16 mouse cellular contexts compared by ENCODE assay signal in the genomic region with DNA sequence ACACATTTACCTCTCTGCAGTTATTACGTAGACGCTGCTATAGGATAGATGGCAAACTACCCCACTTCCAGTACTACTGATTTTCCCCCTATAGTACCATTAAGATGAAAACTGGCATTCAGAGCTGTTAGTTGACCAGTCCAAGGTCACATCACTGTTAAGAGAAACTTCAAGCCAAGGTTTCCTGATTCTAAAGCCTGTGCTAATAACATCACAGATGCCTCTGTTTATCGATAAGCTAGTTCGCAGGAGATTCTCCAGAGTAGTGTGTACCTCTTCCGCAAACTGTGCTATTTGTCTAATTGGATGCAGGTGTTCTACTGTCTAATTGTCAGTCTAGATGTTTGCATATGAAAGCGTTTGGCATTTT.
A peak's percentile ranks its signal among the peaks of the same experiment; 100 is the strongest.
DNase-seq lines count a peak whose midpoint lies in the region; ATAC-seq and TF ChIP-seq lines count a peak whose summit lies in the region.
"Had no signal": no experiment of that assay in that cellular context is flagged by ENCODE, and none has a peak within 500 bp of the region (broad histone marks: within the 10 kb centered on the region; RNA-seq: fewer than 3 reads in every experiment).

No protein-coding gene starts in this region.

- H3K27me3 ChIP-seq in forebrain, embryonic 16.5 days (replicated peaks; ENCODE audit: control insufficient read depth, insufficient read depth, low read length) = no peaks in the 10 kb centered on the region
- no peaks in the 10 kb centered on the region for H3K27me3 ChIP-seq in hindbrain, postnatal 0 days (ENCODE audit: insufficient read depth, low read length)
- no peaks in the 10 kb centered on the region for H3K27me3 ChIP-seq in neural tube, embryonic 12.5 days (replicated peaks)
- H3K27me3 ChIP-seq: CH12.LX; embryonic facial prominence, embryonic 13.5 days; heart, embryonic 13.5 days; liver, embryonic 12.5 days had no signal

- no peak overlapping the region for H3K4me2 ChIP-seq in forebrain, embryonic 16.5 days (ENCODE audit: low read length)
- H3K4me2 ChIP-seq in hindbrain, postnatal 0 days (ENCODE audit: low read depth, low read length) = peak overlapping the region; percentile 50; the same call in 1 of the 2 replicates
- H3K4me2 ChIP-seq in neural tube, embryonic 12.5 days (replicated peaks) = no peak overlapping the region
- H3K4me2 ChIP-seq: embryonic facial prominence, embryonic 13.5 days; heart, embryonic 13.5 days; liver, embryonic 12.5 days had no signal

- TF ChIP-seq CTCF in layer of hippocampus, adult 2 months (conservative IDR thresholded peaks at IDR 0.05) = no peak
- no peak for TF ChIP-seq CTCF in hindbrain, postnatal 0 days (IDR thresholded peaks at IDR 0.05; ENCODE audit: low read depth)

- H3K9me3 ChIP-seq in forebrain, embryonic 16.5 days (ENCODE audit: control insufficient read depth, low read length) = no peaks in the 10 kb centered on the region
- H3K9me3 ChIP-seq in hindbrain, postnatal 0 days (ENCODE audit: low read length) = no peaks in the 10 kb centered on the region
- H3K9me3 ChIP-seq in neural tube, embryonic 12.5 days = no peaks in the 10 kb centered on the region
- H3K9me3 ChIP-seq: embryonic facial prominence, embryonic 13.5 days; heart, embryonic 13.5 days; limb, embryonic 10.5 days; liver, embryonic 12.5 days had no signal

- WGBS in forebrain, embryonic 16.5 days = 52% methylated on average over 6 of the region's 6 CpGs
- WGBS in hindbrain, postnatal 0 days = 63% methylated on average over 6 of the region's 6 CpGs
- 89% methylated on average over 6 of the region's 6 CpGs for WGBS in neural tube, embryonic 12.5 days

- peaks cover 21% of the 10 kb centered on the region for H3K4me1 ChIP-seq in forebrain, embryonic 16.5 days (replicated peaks; ENCODE audit: control insufficient read depth, insufficient read depth, low read length)
- H3K4me1 ChIP-seq in hindbrain, postnatal 0 days (ENCODE audit: insufficient read depth, low read length) = 0 out of 2 replicates have a peak, but pooled peaks cover 5% of the 10 kb centered on the region
- peaks cover 10% of the 10 kb centered on the region for H3K4me1 ChIP-seq in neural tube, embryonic 12.5 days
- H3K4me1 ChIP-seq: heart, embryonic 13.5 days; liver, embryonic 12.5 days had no signal

- DNase-seq in layer of hippocampus, adult 2 months (ENCODE audit: low spot score in 2 of 2) = no peak
- DNase-seq in layer of hippocampus, postnatal 10 days (ENCODE audit: low spot score in 2 of 2) = no peak
- DNase-seq in hindbrain, postnatal 0 days (ENCODE audit: low spot score) = peak; percentile 21
- no peak for DNase-seq in right cerebral cortex, postnatal 36 days (ENCODE audit: low spot score in 2 of 2)
- DNase-seq in cerebellum, postnatal 36 days = no peak
- no peak for DNase-seq in lung, postnatal 10 days
- DNase-seq: adrenal gland, postnatal 14 days; kidney, adult 9 months; thymus, postnatal 4 days had no signal

- peak overlapping the region; percentile 58 for H3K4me3 ChIP-seq in layer of hippocampus, adult 2 months
- no peak overlapping the region for H3K4me3 ChIP-seq in forebrain, embryonic 16.5 days (replicated peaks; ENCODE audit: low read length)
- no peak overlapping the region for H3K4me3 ChIP-seq in hindbrain, postnatal 0 days (ENCODE audit: low read length)
- H3K4me3 ChIP-seq in neural tube, embryonic 12.5 days = no peak overlapping the region
- H3K4me3 ChIP-seq: embryonic facial prominence, embryonic 13.5 days; heart, embryonic 13.5 days; limb, embryonic 10.5 days; liver, embryonic 12.5 days had no signal

- H3K27ac ChIP-seq in layer of hippocampus, adult 2 months = peak overlapping the region; percentile 93
- peak overlapping the region; percentile 96 for H3K27ac ChIP-seq in forebrain, embryonic 16.5 days (ENCODE audit: low read length)
- peak overlapping the region; percentile 91 for H3K27ac ChIP-seq in hindbrain, postnatal 0 days
- H3K27ac ChIP-seq in neural tube, embryonic 12.5 days = peak overlapping the region; percentile 84; the same call in 1 of the 2 replicates
- H3K27ac ChIP-seq: embryonic facial prominence, embryonic 13.5 days; heart, embryonic 13.5 days; liver, embryonic 12.5 days had no signal

- peak overlapping the region; percentile 23; the same call in 1 of the 2 replicates for H3K9ac ChIP-seq in forebrain, embryonic 16.5 days (replicated peaks; ENCODE audit: low read depth, low read length)
- 0 out of 2 replicates have a peak overlapping the region, but pooled peaks have one; percentile 51 for H3K9ac ChIP-seq in hindbrain, postnatal 0 days (replicated peaks; ENCODE audit: low read length)
- peak overlapping the region; percentile 42; the same call in 1 of the 2 replicates for H3K9ac ChIP-seq in neural tube, embryonic 12.5 days
- H3K9ac ChIP-seq: embryonic facial prominence, embryonic 13.5 days; heart, embryonic 13.5 days; liver, embryonic 12.5 days had no signal

- peak; percentile 10 for ATAC-seq in forebrain, embryonic 16.5 days
- ATAC-seq in hindbrain, postnatal 0 days = no peak
- ATAC-seq in neural tube, embryonic 12.5 days (ENCODE audit: low FRiP score, low read depth) = no peak; the same call in 1 of the 2 replicates
- ATAC-seq: liver, embryonic 12.5 days had no signal

- H3K36me3 ChIP-seq in forebrain, embryonic 16.5 days (ENCODE audit: control insufficient read depth, insufficient read depth) = no peaks in the 10 kb centered on the region
- no peaks in the 10 kb centered on the region for H3K36me3 ChIP-seq in hindbrain, postnatal 0 days (ENCODE audit: insufficient read depth, low read length)
- no peaks in the 10 kb centered on the region for H3K36me3 ChIP-seq in neural tube, embryonic 12.5 days
- H3K36me3 ChIP-seq: embryonic facial prominence, embryonic 13.5 days; heart, embryonic 13.5 days; limb, embryonic 10.5 days; liver, embryonic 12.5 days had no signal
